Mouse (Mus musculus) heart, postnatal 0 days (tissue): ENCODE results near the gene Cabp7. TPM values are rescaled to one million over a fixed set of nuclear protein-coding genes. Genes with fewer than 3 reads are reported as not detected.
A peak's percentile ranks its signal among the peaks of the same experiment; 100 is the strongest.

Experiments used
- ATAC-seq: fragments of 200-750 bp; cut with Nextera tagmentation; 2 replicates; pipeline ENCODE4 v1.8.0; 2017; ENCODE audit warnings: low read depth, moderate number of reproducible peaks, moderate library complexity; ENCODE audit not compliant: insufficient read depth
- DNase-seq: peaks from one replicate; pipeline ENCODE4 v3.0.0-alpha.2; 2016; ENCODE audit warnings: low spot score
- H3K27ac ChIP-seq: fragments of 300-500 bp; sonication (generic); 2 replicates; pipeline ENCODE4 v1.5.1; 2014; ENCODE audit warnings: low read depth, mild to moderate bottlenecking
- H3K27me3 ChIP-seq: fragments of 300-500 bp; sonication (generic); 2 replicates; pipeline ENCODE4 v1.6.1; 2014; ENCODE audit warnings: low read length, mixed read lengths; ENCODE audit not compliant: control insufficient read depth, insufficient read depth
- H3K36me3 ChIP-seq: fragments of 300-500 bp; sonication (generic); replicated peaks from 2 replicates; pipeline ENCODE4 v1.6.1; 2014; ENCODE audit warnings: low read length, mixed read lengths; ENCODE audit not compliant: control insufficient read depth, insufficient read depth
- H3K4me1 ChIP-seq: fragments of 300-500 bp; sonication (generic); 2 replicates; pipeline ENCODE4 v1.6.1; 2014; ENCODE audit warnings: antibody characterized with exemption; ENCODE audit not compliant: control insufficient read depth, insufficient read depth
- H3K4me2 ChIP-seq: fragments of 300-500 bp; sonication (generic); 2 replicates; pipeline ENCODE4 v1.6.1; 2014; ENCODE audit warnings: low read depth, mild to moderate bottlenecking, low read length, moderate library complexity
- H3K4me3 ChIP-seq: fragments of 300-500 bp; sonication (generic); 2 replicates; pipeline ENCODE4 v1.5.1; 2014; ENCODE audit warnings: low read depth, low read length
- H3K9ac ChIP-seq: fragments of 300-500 bp; sonication (generic); replicated peaks from 2 replicates; pipeline ENCODE4 v1.6.1; 2014; ENCODE audit warnings: low read depth, low read length, mixed read lengths
- H3K9me3 ChIP-seq: fragments of 300-500 bp; sonication (generic); replicated peaks from 2 replicates; pipeline ENCODE4 v1.6.1; 2016; ENCODE audit warnings: low read length; ENCODE audit not compliant: control insufficient read depth
- CTCF ChIP-seq: IDR thresholded peaks from 2 replicates; pipeline ENCODE4 v1.5.1; 2016; ENCODE audit warnings: antibody characterized with exemption, control low read depth, low read depth
- EP300 ChIP-seq: IDR thresholded peaks from 2 replicates; pipeline ENCODE4 v1.6.1; 2016; ENCODE audit warnings: antibody characterized with exemption, low read depth
- WGBS: fragments of 180-500 bp; shearing (Covaris S2); extraction: QIAGEN DNeasy Blood & Tissue Kit; methylation state at CpG from one replicate; pipeline ENCODE4 v1.1.7; 2014; 5-methylcytosine and 5-hydroxymethylcytosine counted together
- polyA plus RNA-seq: library from polyadenylated mRNA; unstranded; fragments of >200 nt; fragmentation: Nextera tagmentation; extraction: Ambion mirVana; gene quantifications from 2 replicates; pipeline ENCODE4 v1.2.1, GENCODE M21; 2015
- total RNA-seq: library from RNA; depleted of rRNA; stranded (reverse); fragments of >200 nt; gene quantifications from 2 replicates; pipeline ENCODE4 v1.2.3, GENCODE M21; 2014; ENCODE audit warnings: low replicate concordance

Cabp7 gene
- total and polyA plus RNA-seq, 2 experiments from 2014 or later = 0.07 TPM; not detected in 1

GRCm38 (mm10) chr11:4736355-4736754 is 10.2 kb downstream of the Cabp7 start:
- Histone ChIP-seq H3K4me2 (no peak overlapping the region), H3K4me3 (no peak overlapping the region), H3K27ac (no peak overlapping the region), H3K36me3 (0 out of 2 replicates have a peak, but pooled peaks cover 9% of the 10 kb centered on the region), H3K4me1 (no peaks in the 10 kb centered on the region), H3K9ac (no peak overlapping the region), H3K9me3 (no peaks in the 10 kb centered on the region), H3K27me3 (peaks cover 6% of the 10 kb centered on the region)
- DNase-seq (no peak), ATAC-seq (no peak)
- WGBS = 62% methylated on average over 6 of the region's 6 CpGs
- TF ChIP-seq EP300 (no peak), CTCF (peak; percentile 10; the same call in 1 of the 2 replicates)

GRCm38 (mm10) chr11:4734179-4734578 is 12.4 kb downstream of the Cabp7 start:
- WGBS = 41% methylated on average over 12 of the region's 12 CpGs
- H3K4me2 ChIP-seq = no peak overlapping the region
- H3K27ac ChIP-seq = no peak overlapping the region
- H3K27me3 ChIP-seq = no peaks in the 10 kb centered on the region
- H3K4me3 ChIP-seq = no peak overlapping the region
- H3K4me1 ChIP-seq = 0 out of 2 replicates have a peak, but pooled peaks cover 3% of the 10 kb centered on the region
- no peak for DNase-seq
- ATAC-seq = no peak
- H3K9me3 ChIP-seq = no peaks in the 10 kb centered on the region
- no peak overlapping the region for H3K9ac ChIP-seq
- TF ChIP-seq EP300 (no peak), CTCF (peak; percentile 20; the same call in 1 of the 2 replicates)
- 0 out of 2 replicates have a peak, but pooled peaks cover 9% of the 10 kb centered on the region for H3K36me3 ChIP-seq

- TF ChIP-seq EP300 (no peak), CTCF (no peak)
- no peaks in the 10 kb centered on the region for H3K27me3 ChIP-seq
- 86% methylated on average over 7 of the region's 7 CpGs for WGBS
- no peak overlapping the region for H3K4me2 ChIP-seq
- no peak overlapping the region for H3K4me3 ChIP-seq
- no peak for DNase-seq
- H3K4me1 ChIP-seq = 0 out of 2 replicates have a peak, but pooled peaks cover 3% of the 10 kb centered on the region
- no peak overlapping the region for H3K9ac ChIP-seq
- H3K36me3 ChIP-seq = no peaks in the 10 kb centered on the region
- no peaks in the 10 kb centered on the region for H3K9me3 ChIP-seq
- ATAC-seq = no peak
- no peak overlapping the region for H3K27ac ChIP-seq
These were observed 14.8 kb downstream of the Cabp7 start for GRCm38 (mm10) chr11:4731781-4732180.

GRCm38 (mm10) chr11:4730913-4731312 is 15.7 kb downstream of the Cabp7 start:
- no peak for TF ChIP-seq CTCF
- TF ChIP-seq EP300 = no peak
- H3K27ac ChIP-seq = no peak overlapping the region
- H3K27me3 ChIP-seq = no peaks in the 10 kb centered on the region
- H3K4me3 ChIP-seq = no peak overlapping the region
- no peak overlapping the region for H3K9ac ChIP-seq
- ATAC-seq = no peak
- 72% methylated on average over 5 of the region's 5 CpGs for WGBS
- H3K9me3 ChIP-seq = no peaks in the 10 kb centered on the region
- H3K4me2 ChIP-seq = no peak overlapping the region
- H3K36me3 ChIP-seq = 0 out of 2 replicates have a peak, but pooled peaks cover 3% of the 10 kb centered on the region
- DNase-seq = no peak
- 0 out of 2 replicates have a peak, but pooled peaks cover 3% of the 10 kb centered on the region for H3K4me1 ChIP-seq

GRCm38 (mm10) chr11:4730096-4730495 is 16.5 kb downstream of the Cabp7 start:
- no peaks in the 10 kb centered on the region for H3K27me3 ChIP-seq
- H3K9ac ChIP-seq = no peak overlapping the region
- 71% methylated on average over 6 of the region's 6 CpGs for WGBS
- H3K27ac ChIP-seq = no peak overlapping the region
- TF ChIP-seq CTCF (no peak), EP300 (no peak)
- H3K9me3 ChIP-seq = no peaks in the 10 kb centered on the region
- no peak overlapping the region for H3K4me3 ChIP-seq
- H3K4me1 ChIP-seq = 0 out of 2 replicates have a peak, but pooled peaks cover 3% of the 10 kb centered on the region
- H3K36me3 ChIP-seq = peaks cover 10% of the 10 kb centered on the region
- DNase-seq (no peak), ATAC-seq (no peak)
- H3K4me2 ChIP-seq = no peak overlapping the region

GRCm38 (mm10) chr11:4729603-4730002 is 17.0 kb downstream of the Cabp7 start:
- Histone ChIP-seq H3K9ac (no peak overlapping the region), H3K4me3 (no peak overlapping the region), H3K27me3 (no peaks in the 10 kb centered on the region), H3K9me3 (no peaks in the 10 kb centered on the region), H3K4me1 (0 out of 2 replicates have a peak, but pooled peaks cover 3% of the 10 kb centered on the region), H3K36me3 (peaks cover 15% of the 10 kb centered on the region), H3K4me2 (no peak overlapping the region), H3K27ac (no peak overlapping the region)
- no peak for TF ChIP-seq EP300
- no peak for TF ChIP-seq CTCF
- WGBS = 17% methylated on average over 12 of the region's 12 CpGs
- ATAC-seq (0 out of 2 replicates have a peak, but pooled peaks have one; percentile 33), DNase-seq (peak; percentile 24)
